Mouse (Mus musculus) megakaryocyte progenitor cell, adult 5-6 weeks (primary cell): Measurements from ENCODE around the gene Cbll1. TPM values are rescaled to one million over a fixed set of nuclear protein-coding genes. Genes with fewer than 3 reads are reported as not detected.
A peak's percentile ranks its signal among the peaks of the same experiment; 100 is the strongest.

ENCODE experiments used
- ATAC-seq: replicated peaks from 2 replicates; pipeline ENCODE4 v1.8.0; 2016; ENCODE audit warnings: mild to moderate bottlenecking, moderate TSS enrichment, inconsistent platforms; ENCODE audit not compliant: poor library complexity
- total RNA-seq, 2 experiments: library from RNA; stranded (forward) in 1 of 2; stranded (reverse) in 1 of 2; fragments of 157-497, 149-512 nt in 1 of 2; fragments of 200-1000 nt in 1 of 2; gene quantifications; 2 replicates each; pipeline versions ENCODE4 v1.2.3 to v1.2.4; 2015 to 2017

Cbll1 gene
- total RNA-seq (2015) (48.2 and 52.8 TPM in 2 replicates), total RNA-seq (2017) (6.4 and 7.5 TPM in 2 replicates)

DNA sequence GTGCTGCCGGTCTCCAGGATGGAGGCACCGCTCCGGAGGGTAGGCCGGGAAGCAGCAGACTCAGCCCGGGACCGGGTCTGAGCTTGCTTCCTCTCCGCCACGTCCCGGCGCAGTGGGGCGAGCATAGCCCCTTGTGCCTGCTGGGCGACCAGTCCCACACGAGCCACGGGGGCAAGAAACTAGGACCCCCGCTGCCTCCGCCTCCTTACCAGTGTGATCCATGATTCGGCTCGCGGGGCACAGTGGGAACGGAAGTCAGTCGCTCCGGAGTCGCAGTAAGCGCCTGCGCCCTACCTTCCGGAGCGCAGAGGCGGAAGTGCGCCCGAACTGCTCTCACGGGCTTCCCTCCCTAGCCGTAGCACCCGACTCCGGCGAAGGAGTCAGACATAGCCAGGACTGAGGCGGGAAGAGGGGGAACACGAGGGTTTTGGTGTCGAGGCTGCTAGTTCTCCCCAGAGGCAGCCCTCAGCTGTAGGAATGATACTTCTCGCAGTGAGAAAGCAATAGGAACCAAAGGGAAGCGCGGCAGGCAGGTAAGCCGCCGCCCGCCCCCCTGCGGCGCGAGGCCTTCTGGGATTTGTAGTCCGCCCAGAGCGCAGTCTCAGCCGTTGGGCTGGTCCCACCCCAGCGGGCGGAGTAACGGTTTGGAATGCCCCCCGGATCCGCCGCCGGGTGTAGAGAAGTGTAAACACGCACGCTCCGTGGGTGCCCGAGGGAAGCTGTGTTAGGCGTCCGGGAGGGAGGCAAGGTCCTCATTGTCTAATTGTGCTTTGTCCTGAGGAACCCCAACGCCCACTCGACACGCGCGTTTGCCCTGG is at the start of gene Cbll1:
TSS of gene Cbll1 (minus strand) at position 303 of the 818 bp plus-strand sequence.
- ATAC-seq: peak; percentile 89

DNA sequence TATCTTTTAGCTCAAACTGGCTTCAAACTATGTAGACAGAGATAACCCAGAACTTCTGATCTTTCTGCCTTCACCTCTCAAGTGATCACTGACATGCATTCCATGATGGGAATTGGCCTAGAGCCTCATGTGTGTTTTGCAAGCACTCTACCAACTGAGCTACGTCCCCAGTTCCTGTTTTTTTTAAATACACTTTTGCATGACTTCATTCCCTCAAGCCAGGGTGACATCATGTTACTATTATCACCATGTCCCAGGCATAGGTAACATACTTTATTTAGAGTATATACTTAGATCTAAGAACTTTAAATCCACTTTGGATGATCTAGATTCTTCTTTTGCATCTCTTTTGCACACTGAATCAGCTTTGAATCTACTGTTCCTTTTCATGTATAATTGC is 46.6 kb upstream of the Cbll1 start:
- ATAC-seq: peak; percentile 34; the same call in 1 of the 2 replicates

DNA sequence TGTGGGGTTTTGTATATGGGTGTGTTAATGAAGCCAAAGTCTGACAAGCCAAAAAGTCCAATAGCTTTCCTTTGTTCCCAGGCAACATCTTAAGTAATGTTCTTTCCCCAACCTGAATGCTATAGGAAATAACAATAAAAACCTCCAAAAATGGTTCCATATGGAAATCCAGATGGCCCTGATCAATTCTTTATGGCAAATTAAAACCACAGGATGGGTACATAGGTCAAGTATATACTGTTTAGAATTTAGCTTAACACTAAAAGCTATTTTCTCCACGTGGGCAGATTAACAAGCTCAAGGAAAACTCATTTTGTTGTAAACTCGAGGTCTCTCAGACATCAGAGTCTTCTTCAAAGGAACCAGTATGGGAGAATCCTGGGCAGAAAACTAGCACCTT is 45.8 kb upstream of the Cbll1 start:
- ATAC-seq: no peak

DNA sequence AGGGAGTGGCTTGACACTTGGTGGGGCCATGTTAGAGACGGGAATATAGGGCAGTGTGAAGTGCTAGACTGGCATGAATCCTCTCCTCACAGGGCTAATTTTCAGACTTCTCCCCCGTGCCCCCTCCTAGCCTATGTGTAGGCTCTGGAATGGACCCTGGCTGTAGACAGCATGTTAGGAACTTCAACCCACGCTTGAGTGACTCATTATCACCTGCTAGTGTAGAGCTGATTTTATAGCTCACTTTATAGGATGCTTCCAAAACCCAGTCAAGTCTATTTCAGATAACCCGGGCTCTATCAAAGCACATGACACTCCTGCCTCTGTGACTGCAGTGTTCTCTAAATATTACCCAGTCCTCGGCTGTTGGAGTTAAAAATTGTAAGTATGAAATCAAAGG is 42.1 kb upstream of the Cbll1 start:
- ATAC-seq: no peak

DNA sequence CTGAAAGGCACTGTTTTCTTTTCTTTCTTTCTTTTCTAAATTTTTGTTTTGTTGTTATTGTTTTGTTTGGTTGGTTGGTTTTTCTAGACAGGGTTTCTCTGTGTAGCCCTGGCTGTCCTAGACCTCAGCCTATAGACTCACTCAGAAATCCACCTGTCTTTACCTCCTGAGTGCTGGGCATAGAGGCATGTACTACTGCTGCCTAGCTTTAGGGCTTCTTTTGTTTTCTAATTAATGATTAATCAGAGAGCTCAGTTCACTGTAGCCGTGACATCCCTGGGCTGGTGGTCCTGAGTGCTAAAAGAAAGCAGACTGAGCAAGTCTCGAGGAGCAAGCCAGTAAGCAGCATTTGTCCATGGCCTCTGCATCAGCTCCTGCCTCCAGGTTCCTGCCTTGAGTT is 40.4 kb upstream of the Cbll1 start:
- ATAC-seq: no peak

DNA sequence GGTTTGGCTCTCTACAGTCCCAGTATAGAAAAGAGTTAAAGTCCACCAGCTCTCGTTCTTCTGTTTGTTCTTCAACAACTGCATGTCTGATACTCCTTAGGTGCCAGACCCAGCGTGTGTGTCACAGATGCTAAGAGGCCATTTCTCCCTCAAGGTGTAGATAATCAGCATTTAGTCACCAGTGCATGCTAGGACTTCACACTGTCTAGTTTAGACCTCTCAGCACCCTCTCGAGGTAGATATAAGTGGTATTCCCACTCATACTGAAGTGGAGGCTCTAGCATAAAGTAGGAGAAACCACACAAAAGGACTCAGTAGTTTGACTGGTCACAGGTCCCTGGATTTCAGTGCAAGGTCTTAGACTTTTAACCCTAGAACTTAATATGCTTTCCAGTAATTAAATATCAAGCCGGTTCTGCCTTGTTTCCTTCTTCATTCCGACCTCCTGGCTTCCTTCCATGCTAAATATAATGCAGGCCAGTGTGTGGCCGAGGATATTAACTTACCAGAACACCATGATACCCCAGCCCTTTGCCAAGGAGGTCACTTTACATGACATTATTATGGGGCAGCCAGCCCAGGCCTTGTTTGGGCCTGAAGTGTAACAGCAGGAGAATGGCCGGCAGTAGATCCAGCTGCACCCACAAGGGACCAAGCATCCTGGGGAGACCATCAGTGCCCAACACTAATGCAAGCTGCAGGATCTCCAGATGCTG is 38.3 kb upstream of the Cbll1 start:
- no peak for ATAC-seq

DNA sequence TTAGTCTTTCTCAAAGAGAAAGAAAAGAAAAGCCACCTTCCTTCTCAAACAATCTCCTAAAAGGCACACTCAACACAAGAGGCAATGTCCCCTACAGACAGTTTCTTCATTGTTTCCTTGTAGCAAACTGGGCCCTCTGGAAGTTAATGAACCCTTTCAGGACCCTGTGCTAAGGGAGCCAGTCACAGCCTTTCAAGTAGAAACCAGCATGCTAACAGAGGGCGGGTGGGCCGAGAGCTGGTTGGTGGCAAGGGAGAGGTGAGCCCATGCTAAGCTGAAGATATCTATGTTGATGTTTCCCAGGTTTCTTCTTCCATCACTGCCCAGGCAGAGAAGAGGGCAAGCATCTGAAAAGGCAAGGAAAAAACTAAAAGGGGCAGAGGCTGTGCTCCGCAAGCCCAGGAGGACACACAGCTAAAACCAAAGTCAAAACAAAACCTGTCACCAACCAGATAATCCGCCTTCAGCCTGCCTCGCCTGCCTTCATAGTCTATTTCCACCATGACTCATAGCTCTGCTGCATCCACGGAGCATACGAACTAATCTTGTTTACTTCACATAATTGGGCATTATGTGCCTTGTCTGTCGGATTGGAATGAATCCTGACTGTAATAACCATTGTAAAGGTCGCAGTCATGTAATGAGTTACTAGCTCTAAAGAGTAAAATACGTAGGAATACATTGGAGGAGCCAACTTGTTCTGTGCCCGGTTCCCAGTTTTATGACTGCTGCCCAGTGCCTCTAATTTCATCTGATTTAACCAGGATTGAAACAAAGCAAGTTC is 34.8 kb upstream of the Cbll1 start:
- no peak for ATAC-seq

DNA sequence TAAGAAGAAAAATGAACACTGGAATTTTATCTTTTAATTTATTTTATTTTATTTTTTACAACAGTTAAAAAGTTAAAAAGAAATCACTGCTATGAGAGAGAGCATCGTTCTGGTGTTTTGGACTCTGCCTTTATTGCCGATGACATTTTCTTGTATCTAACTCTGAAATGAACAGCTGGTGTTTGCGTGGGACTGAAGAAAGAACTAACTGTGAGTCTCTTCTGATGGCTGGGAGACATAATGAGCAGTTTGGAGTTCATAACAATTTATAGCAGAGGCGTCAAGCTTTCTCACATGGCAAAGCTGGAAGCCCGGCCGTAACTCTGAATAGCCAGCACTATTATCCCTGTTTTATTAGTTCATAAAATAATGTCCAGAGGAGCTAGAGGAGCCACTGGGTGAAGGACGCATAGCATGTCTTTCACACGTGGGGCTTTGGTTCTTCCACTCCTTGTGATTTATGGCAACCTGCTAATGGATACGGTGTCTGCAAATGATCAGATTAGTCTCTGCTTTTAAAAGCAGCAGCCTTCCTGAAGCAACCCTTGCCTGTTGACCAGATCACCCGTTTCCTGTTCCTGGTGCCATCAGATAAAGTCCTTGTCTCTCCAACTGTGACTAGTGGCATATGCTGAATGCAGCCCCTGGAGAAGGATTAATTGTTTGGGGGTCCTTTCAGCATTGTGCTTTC is 33.9 kb upstream of the Cbll1 start:
- ATAC-seq: no peak

DNA sequence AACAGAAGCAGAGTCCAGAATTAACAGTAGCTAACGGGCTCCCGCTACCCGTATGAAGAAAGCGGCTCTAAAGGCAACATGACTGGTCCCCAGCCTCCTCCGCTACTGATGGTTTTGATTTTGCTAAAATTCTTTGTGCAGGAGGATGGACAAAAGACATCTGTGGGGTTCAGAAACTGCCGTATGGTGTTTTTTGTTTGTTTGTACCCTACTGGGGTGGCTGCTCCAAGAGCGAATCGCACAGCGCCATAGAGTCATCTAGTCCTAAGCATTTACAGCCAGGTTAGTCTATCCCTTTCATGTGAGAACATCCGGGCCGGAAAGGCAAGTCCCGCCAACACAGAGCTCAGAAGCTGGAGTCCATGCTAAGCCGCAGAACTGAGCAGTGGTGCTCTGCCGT is 32.6 kb upstream of the Cbll1 start:
- no peak for ATAC-seq

DNA sequence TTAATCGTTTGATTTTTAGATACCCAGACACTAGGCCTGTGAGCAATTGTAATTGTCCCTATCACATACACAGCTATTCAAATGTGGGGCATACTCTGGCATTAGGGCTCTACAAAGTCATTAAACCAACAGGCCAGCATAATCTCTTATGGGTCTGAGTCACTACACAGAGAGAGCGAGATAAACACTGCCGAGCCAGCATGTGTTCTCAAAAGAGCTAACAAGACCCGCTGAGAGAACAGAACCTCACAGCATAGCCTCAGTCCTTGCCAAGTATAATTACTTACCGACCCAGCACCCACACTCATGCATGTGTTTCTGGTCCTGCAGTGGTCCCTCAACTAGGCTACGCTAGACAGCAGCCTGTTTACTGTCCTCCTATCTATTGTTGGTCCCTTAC is 28.0 kb upstream of the Cbll1 start:
- ATAC-seq: no peak

DNA sequence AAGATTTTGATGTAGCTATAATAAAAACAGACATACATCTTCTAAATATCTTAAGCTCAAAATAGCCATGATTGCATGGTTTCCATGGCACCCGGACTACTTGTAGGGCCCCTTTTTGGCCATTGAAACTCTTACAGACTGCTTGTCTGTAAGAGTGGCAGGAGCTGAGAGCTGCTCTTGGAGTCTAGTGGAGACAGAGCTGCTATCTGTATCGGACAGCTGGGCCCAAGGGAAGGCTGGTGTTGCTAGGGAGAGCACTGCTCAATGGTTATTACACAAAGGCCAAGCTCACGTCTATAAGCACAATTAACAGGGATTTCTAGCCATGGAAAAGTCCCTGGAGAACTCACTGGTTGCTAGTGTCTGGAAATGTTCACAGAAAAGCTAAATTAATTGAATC is 22.0 kb upstream of the Cbll1 start:
- no peak for ATAC-seq

DNA sequence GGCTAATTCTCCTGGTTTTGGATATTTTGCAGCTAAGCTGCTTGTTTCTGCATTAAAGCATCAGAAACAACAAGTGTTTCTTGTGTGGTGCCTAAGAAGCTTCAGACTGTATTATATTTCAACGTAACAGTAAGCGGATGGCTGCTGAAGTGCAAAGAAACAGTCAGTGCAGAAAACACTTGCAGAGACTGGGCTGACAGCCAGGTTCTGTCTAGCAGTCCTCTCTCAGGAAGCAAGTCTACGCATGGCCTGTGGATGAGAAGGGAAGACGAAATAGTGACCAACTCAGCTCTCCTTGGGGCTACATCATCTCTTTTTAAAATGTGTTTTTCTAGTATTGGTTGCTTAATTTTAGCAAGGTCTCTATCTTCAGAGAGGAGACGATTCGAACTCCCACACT is 20.7 kb upstream of the Cbll1 start:
- no peak for ATAC-seq

DNA sequence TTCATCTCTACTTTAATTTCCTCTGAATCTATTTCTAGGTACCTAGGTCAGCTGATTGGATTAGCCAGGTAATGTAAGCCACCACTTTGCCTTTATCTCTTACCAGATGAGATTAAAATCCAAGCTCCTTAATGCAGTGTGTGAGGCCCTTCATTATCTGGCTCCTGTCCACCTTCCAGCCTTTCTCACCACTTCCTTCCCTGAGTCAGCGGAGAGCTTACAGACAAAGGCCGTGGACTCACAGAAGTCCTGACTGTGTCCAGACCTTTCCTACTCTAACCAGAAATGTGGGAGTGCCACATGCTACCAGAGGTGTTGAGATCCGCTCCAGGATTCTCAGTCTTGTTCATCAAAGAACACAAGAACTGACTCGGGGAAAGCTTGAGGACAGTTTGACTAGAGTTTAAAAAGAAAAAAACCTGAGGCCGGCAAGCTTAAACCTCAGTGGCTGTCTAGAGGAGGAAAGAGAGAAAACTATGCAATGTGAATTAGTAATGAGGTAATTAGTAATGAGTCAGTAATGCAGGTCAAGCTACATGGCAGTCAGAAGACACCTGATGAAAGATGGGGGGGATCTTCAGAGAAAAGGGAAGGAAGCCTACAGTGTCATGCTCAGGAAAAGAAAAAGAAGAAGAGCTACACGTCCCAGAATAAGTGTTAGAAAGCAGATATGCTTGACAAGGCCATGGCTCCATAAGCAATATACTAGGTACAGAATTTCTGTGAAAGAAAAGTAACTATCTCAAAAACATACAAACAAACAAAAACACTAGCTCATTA is 14.5 kb upstream of the Cbll1 start:
- peak; percentile 66 for ATAC-seq

DNA sequence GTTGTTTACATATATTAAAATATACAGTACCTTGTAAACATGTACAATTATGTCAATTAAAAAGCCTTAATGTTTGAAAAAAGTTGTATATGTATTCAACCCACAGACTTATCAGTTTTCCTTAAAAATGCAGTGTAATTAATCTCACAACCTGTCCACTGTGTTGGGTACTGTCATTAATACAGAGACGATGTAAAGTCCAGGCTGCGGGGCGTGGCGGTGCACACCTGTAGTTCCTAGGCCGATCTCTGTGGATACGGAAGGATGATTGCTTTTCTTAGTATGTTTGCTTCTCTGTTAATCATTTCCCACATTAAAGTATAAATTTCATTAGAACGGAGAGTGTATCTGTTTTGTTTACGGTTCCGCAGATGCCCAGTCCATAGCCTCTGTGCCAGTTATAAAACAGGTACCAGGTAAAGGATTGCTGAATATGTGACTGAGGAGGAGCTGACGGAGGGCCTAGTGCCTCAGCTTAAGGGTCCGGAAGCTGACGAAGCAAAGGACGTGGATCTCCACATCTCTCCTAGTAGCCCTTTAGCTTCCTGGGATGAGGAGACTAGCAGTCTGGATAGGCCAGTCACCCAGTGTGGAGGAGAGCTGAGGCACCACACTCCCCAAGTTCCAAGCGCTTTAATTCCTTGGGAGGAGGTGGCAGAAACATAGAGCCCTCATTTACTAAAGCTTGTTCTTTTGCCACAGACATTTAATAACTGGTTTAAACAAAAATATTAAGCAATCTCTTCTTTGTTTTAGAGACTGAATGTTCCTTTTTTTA is 13.4 kb upstream of the Cbll1 start:
- ATAC-seq: no peak

DNA sequence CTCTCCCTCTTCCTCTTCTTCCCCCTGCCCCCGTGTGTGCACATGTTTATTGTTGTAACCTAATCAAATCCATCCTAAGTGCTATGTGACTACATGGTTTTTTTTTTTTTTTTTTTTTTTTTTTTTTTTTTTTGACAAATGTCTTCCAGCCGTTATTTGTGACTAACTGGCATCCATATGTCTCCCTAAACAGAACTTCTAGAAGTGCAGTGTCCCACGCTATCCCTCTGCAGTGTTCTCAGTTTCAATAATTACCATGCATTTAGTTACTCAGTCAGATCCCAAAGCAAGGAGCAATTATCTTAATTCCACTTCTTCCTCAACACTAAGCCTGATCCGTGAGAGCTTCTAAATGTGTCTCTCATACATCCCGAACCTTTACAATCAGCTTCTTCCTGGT is 11.8 kb upstream of the Cbll1 start:
- no peak for ATAC-seq

DNA sequence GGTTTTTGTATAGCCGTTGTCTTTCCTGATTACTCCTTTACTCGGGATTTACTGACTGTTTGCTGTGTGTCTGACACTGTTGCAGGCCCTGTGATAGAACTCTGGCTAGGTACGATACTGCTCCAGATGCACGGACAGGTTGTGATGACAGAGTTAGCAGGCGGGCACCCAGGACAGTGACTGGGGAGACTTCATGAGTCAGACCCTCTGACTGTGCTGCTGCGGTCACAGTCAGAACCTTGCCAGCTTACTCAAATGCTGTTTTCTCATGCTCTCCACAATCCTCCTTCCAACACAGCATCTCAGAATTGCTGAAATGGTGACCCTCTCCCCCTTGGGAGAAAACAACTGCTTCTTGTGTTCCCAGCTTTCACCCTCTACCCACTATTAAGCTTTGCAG is 9.1 kb upstream of the Cbll1 start:
- no peak for ATAC-seq

DNA sequence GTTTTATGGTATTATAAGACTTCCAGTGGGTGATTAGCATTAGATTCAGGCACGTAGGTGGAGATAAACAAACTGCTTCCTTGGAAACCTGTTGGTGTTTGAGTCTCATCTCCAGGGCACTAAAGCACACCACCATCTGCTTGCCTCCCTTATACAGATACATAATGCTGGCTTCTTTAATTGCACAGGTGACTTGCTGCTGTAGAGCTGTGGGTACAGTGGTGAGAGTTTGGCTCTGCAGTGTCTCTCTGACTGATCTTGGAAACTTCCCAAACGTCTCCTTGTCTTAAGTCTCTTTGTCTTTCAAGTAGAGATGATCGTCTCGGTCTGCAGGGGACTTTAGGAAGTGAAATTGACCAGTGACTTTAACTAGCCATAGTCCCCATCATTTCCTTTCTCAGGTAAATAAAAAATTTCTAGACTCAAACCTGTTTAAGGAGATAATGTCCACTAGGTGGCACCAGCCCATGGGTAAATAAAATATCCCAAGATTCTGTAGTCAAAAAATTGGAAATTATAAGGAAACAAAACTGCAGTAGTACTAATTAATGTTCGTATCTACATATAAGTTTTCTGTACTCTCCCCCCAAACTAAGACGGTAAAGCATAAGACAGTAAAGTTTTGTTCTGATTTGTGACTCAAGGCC is 8.4 kb upstream of the Cbll1 start:
- peak; percentile 34; the same call in 1 of the 2 replicates for ATAC-seq

DNA sequence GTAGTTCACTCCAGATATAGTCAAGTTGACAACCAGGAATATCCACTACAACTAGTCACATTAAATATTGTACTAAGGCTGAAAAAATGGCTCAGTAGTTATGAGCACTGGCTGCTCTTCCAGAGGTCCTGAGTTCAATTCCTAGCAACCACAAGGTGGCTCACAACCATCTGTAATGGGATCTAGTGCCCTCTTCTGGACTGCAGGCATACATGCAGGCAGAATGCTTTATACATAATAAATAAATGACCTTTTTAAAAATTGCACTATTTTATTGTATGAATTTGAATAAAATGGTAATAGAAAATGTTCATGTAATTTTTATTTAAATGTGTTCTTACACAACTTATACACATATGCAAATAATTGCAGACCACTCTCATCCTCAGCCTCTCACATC is 3.8 kb upstream of the Cbll1 start:
- no peak for ATAC-seq

DNA sequence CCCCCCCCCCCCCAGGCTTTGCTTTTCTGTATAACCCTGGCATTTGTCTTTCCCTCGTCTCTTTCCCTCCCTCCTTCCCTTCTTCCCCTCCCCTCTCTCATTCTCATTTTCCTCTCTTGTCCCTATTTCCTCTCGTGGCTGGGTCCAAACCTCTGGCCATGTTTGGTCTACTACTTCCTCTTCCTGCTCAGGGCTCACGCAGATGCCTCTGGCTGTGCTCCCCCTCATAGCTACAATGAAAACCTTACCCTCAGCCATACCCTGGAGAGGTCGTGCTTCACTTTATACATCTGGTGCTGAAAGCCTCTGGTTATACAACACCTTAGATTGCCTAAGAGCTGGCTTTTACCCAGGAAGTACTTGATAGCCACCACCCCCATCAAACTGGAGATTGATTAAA is 1.9 kb upstream of the Cbll1 start:
- no peak for ATAC-seq
